32 mouse cellular contexts compared by ENCODE assay signal in the genomic region with DNA sequence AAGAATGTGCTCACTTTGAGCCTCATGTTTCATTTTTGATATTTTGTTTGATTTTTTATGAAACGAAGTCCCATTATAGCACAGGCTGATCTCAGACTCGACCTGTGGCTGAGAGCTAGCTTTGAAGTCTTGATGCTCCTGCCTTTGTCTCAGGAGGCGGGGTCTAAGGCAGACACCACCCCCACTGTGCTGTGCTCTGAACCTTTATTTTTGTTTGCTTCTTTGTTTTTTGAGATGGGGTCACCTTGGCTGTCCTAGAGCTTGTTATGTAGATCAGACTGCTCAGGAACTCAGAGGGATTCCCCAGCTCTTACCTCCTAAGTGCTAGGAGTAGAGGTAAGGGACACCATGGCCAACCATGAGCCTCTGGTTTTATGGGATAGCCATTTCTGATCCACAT. TPM values are rescaled to one million over a fixed set of nuclear protein-coding genes. Genes with fewer than 3 reads are reported as not detected.
DNase-seq lines count a peak whose midpoint lies in the region; ATAC-seq and TF ChIP-seq lines count a peak whose summit lies in the region.
"Had no signal": no experiment of that assay in that cellular context is flagged by ENCODE, and none has a peak within 500 bp of the region (broad histone marks: within the 10 kb centered on the region; RNA-seq: fewer than 3 reads in every experiment).

No protein-coding gene starts in this region.

- H3K4me2 ChIP-seq in hindbrain, embryonic 11.5 days (replicated peaks; ENCODE audit: low read depth, low read length), result no peak overlapping the region
- H3K4me2 ChIP-seq in hindbrain, embryonic 16.5 days (ENCODE audit: low read length), result no peak overlapping the region
- no peak overlapping the region for H3K4me2 ChIP-seq in midbrain, postnatal 0 days (ENCODE audit: low read depth, low read length, poor library complexity, severe bottlenecking)

- H3K4me3 ChIP-seq in hindbrain, embryonic 11.5 days (ENCODE audit: low read depth, low read length), result no peak overlapping the region
- H3K4me3 ChIP-seq in hindbrain, embryonic 16.5 days (ENCODE audit: low read length), result no peak overlapping the region
- no peak overlapping the region for H3K4me3 ChIP-seq in midbrain, postnatal 0 days (ENCODE audit: low read depth, low read length)
- H3K4me3 ChIP-seq: left cerebral cortex, adult 2 months; megakaryocyte, embryonic 14.5 days had no signal

- no peak overlapping the region for H3K27ac ChIP-seq in hindbrain, embryonic 11.5 days (ENCODE audit: low read depth, low read length)
- H3K27ac ChIP-seq in hindbrain, embryonic 16.5 days (ENCODE audit: low read depth, low read length), result no peak overlapping the region
- no peak overlapping the region for H3K27ac ChIP-seq in midbrain, postnatal 0 days (ENCODE audit: low read depth, low read length)
- H3K27ac ChIP-seq: hindbrain, embryonic 13.5 days; left cerebral cortex, adult 2 months; liver, embryonic 13.5 days; midbrain, embryonic 12.5 days had no signal

- 8% methylated on average over 3 of the region's 3 CpGs for WGBS in hindbrain, embryonic 11.5 days
- WGBS in hindbrain, embryonic 16.5 days, result 7% methylated on average over 3 of the region's 3 CpGs
- WGBS in midbrain, postnatal 0 days, result 10% methylated on average over 3 of the region's 3 CpGs

- no peaks in the 10 kb centered on the region for H3K36me3 ChIP-seq in hindbrain, embryonic 11.5 days (ENCODE audit: control insufficient read depth, insufficient read depth, low read length)
- no peaks in the 10 kb centered on the region for H3K36me3 ChIP-seq in hindbrain, embryonic 16.5 days (ENCODE audit: control insufficient read depth, insufficient read depth, low read length)
- no peaks in the 10 kb centered on the region for H3K36me3 ChIP-seq in midbrain, postnatal 0 days (ENCODE audit: insufficient read depth, low read length)
- H3K36me3 ChIP-seq: embryonic facial prominence, embryonic 12.5 days; hindbrain, embryonic 13.5 days; kidney, embryonic 15.5 days; limb, embryonic 15.5 days; liver, embryonic 13.5 days; midbrain, embryonic 12.5 days had no signal

- no peaks in the 10 kb centered on the region for H3K9me3 ChIP-seq in hindbrain, embryonic 11.5 days (ENCODE audit: control insufficient read depth, low read length)
- no peaks in the 10 kb centered on the region for H3K9me3 ChIP-seq in hindbrain, embryonic 16.5 days (ENCODE audit: control insufficient read depth, low read length)
- no peaks in the 10 kb centered on the region for H3K9me3 ChIP-seq in midbrain, postnatal 0 days (ENCODE audit: low read length)
- H3K9me3 ChIP-seq: embryonic facial prominence, embryonic 12.5 days; hindbrain, embryonic 13.5 days; kidney, embryonic 15.5 days; limb, embryonic 15.5 days; liver, embryonic 13.5 days; midbrain, embryonic 12.5 days had no signal

- no peak overlapping the region for H3K9ac ChIP-seq in hindbrain, embryonic 11.5 days (ENCODE audit: low read depth, low read length)
- no peak overlapping the region for H3K9ac ChIP-seq in hindbrain, embryonic 16.5 days (ENCODE audit: low read depth, low read length)
- H3K9ac ChIP-seq in midbrain, postnatal 0 days (replicated peaks; ENCODE audit: low read length, poor library complexity, severe bottlenecking), result no peak overlapping the region
- H3K9ac ChIP-seq: kidney, embryonic 15.5 days; limb, embryonic 15.5 days; liver, embryonic 13.5 days; midbrain, embryonic 12.5 days had no signal

- ATAC-seq in hindbrain, embryonic 11.5 days (ENCODE audit: low FRiP score), result no peak
- no peak for ATAC-seq in hindbrain, embryonic 16.5 days
- ATAC-seq in monocyte, adult 5-6 weeks (replicated peaks; ENCODE audit: insufficient number of reproducible peaks, low FRiP score, low TSS enrichment, poor library complexity, severe bottlenecking), result no peak
- no peak for ATAC-seq in midbrain, postnatal 0 days (ENCODE audit: low FRiP score)
- ATAC-seq: forebrain, embryonic 16.5 days; inflammation-experienced regulatory T-cells, adult 6 months; lung, postnatal 0 days had no signal

- H3K4me1 ChIP-seq in hindbrain, embryonic 11.5 days (replicated peaks; ENCODE audit: control insufficient read depth, insufficient read depth, low read length), result peaks cover 3% of the 10 kb centered on the region
- peaks cover 13% of the 10 kb centered on the region for H3K4me1 ChIP-seq in hindbrain, embryonic 16.5 days (ENCODE audit: control insufficient read depth, insufficient read depth, low read depth, low read length)
- H3K4me1 ChIP-seq in midbrain, postnatal 0 days (ENCODE audit: insufficient read depth, low read length), result no peaks in the 10 kb centered on the region; the same call in 1 of the 2 replicates

- no peaks in the 10 kb centered on the region; the same call in 1 of the 2 replicates for H3K27me3 ChIP-seq in hindbrain, embryonic 11.5 days (ENCODE audit: control insufficient read depth, insufficient read depth, low read length)
- peaks cover 2% of the 10 kb centered on the region; the same call in 1 of the 2 replicates for H3K27me3 ChIP-seq in hindbrain, embryonic 16.5 days (replicated peaks; ENCODE audit: control insufficient read depth, insufficient read depth, low read length)
- no peaks in the 10 kb centered on the region for H3K27me3 ChIP-seq in midbrain, postnatal 0 days (ENCODE audit: insufficient read depth, low read length)
- H3K27me3 ChIP-seq: embryonic facial prominence, embryonic 12.5 days; limb, embryonic 15.5 days had no signal

- TF ChIP-seq CTCF in midbrain, postnatal 0 days (IDR thresholded peaks at IDR 0.05), result no peak

- peak; percentile 9 for DNase-seq in hindbrain, embryonic 11.5 days (ENCODE audit: low spot score)
- peak; percentile 20 for DNase-seq in thymus, postnatal 4 days
- DNase-seq in thymus, postnatal 10 days (ENCODE audit: low spot score in 2 of 2), result no peak
- DNase-seq in R1 (ENCODE audit: low read depth, low spot score), result peak; percentile 100
- DNase-seq in midbrain, postnatal 0 days (ENCODE audit: low spot score), result no peak
- DNase-seq: adrenal gland, postnatal 25 days; cerebellum, adult 11-12 months; cerebellum, adult 9-11 months; gastrocnemius, adult 2 months; gastrocnemius, postnatal 36 days; heart, adult 18-20 months; heart, postnatal 36 days; kidney, adult 11 months; kidney, postnatal 25 days; liver, embryonic 13.5 days; lung, adult 18-20 months; lung, postnatal 4 days had no signal

RNA-seq across cellular contexts. Expression of gene Gjc1, which starts 0.9 kb away (rescaled TPM):
- polyA plus RNA-seq in hindbrain, embryonic 11.5 days (2014; fragmentation: Nextera tagmentation; extraction: Ambion mirVana), result 78.5 and 82.8 TPM in 2 replicates
- polyA plus RNA-seq in hindbrain, embryonic 16.5 days (2015; fragmentation: Nextera tagmentation; extraction: Ambion mirVana), result 27.6 and 29.8 TPM in 2 replicates
- total RNA-seq in monocyte, adult 5-6 weeks (2017), result not detected in 3 replicates
- total RNA-seq in midbrain, postnatal 0 days (2014; rRNA removed), result 18.1 and 18.8 TPM in 2 replicates
- 14.8 and 17.8 TPM in 2 replicates for polyA plus RNA-seq in midbrain, postnatal 0 days (2015; fragmentation: Nextera tagmentation; extraction: Ambion mirVana)
- total RNA-seq: common myeloid progenitor, adult 5-6 weeks had no signal
- polyA plus RNA-seq: inflammation-experienced regulatory T-cells, adult 6 months had no signal

RNA-seq across cellular contexts. Expression of gene Higd1b, which starts 15.2 kb away (rescaled TPM):
- polyA plus RNA-seq in hindbrain, embryonic 11.5 days (2014; fragmentation: Nextera tagmentation; extraction: Ambion mirVana), result not detected in 2 replicates
- polyA plus RNA-seq in hindbrain, embryonic 16.5 days (2015; fragmentation: Nextera tagmentation; extraction: Ambion mirVana), result 14.9 and 19.5 TPM in 2 replicates
- not detected in 3 replicates for total RNA-seq in monocyte, adult 5-6 weeks (2017)
- total RNA-seq in midbrain, postnatal 0 days (2014; rRNA removed), result 12.3 and 12.8 TPM in 2 replicates
- 13.1 and 15.3 TPM in 2 replicates for polyA plus RNA-seq in midbrain, postnatal 0 days (2015; fragmentation: Nextera tagmentation; extraction: Ambion mirVana)
- total RNA-seq: common myeloid progenitor, adult 5-6 weeks had no signal
- polyA plus RNA-seq: embryonic facial prominence, embryonic 12.5 days; heart, embryonic 11.5 days; inflammation-experienced regulatory T-cells, adult 6 months; liver, embryonic 13.5 days; midbrain, embryonic 12.5 days; stomach, embryonic 14.5 days had no signal

RNA-seq across cellular contexts. Expression of gene Adam11, which starts 59.2 kb away (rescaled TPM):
- 16.6 and 19.2 TPM in 2 replicates for polyA plus RNA-seq in hindbrain, embryonic 11.5 days (2014; fragmentation: Nextera tagmentation; extraction: Ambion mirVana)
- 23.6 and 27.7 TPM in 2 replicates for polyA plus RNA-seq in hindbrain, embryonic 16.5 days (2015; fragmentation: Nextera tagmentation; extraction: Ambion mirVana)
- total RNA-seq in monocyte, adult 5-6 weeks (2017), result 2.1 TPM in 1 of 3 replicates, not detected in the others
- 43.8 and 46.9 TPM in 2 replicates for total RNA-seq in midbrain, postnatal 0 days (2014; rRNA removed)
- 21.5 and 22.3 TPM in 2 replicates for polyA plus RNA-seq in midbrain, postnatal 0 days (2015; fragmentation: Nextera tagmentation; extraction: Ambion mirVana)

Comparison
In these comparisons a context has a peak if more than half of its experiments do, and no peak if none do; other contexts are left out.
1. DNase-seq: peak in hindbrain, embryonic 11.5 days (single experiment), thymus, postnatal 4 days (single experiment) and R1 (single experiment); none in thymus, postnatal 10 days (0 of 2) and midbrain, postnatal 0 days (single experiment).
2. RNA of gene Higd1b, which starts 15.2 kb away (polyA plus RNA-seq): 14.9 to 19.5 TPM in hindbrain, embryonic 16.5 days and 13.1 to 15.3 TPM in midbrain, postnatal 0 days; not detected in hindbrain, embryonic 11.5 days; every median in the first group is over 10 times any median in the second.